Mouse (Mus musculus): ENCODE measurements around the gene Ckap5.

DNA sequence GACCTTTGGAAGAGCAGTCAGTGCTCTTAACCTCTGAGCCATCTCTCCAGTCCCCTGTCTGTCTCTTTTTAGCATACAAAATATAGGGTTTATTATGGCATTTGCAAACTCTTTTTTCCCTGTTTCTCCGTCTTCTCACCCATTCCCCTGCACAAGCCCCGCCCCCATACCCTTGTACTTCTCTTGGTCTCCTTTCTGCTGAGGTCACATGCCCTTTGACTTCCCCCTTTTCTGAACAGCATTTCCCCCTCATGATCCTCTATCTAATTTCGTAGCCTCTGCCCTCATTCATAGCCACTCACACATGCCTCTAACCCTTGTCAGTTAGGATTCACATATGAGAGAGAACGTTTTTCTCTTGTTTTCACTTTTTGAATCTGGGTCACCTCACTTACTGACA, 41.9 kb upstream of the Ckap5 start:
- TF ChIP-seq CTCF (conservative IDR thresholded peaks at IDR 0.05; ENCODE audit: low read length) = no peak
- no peak for TF ChIP-seq POU5F1 (IDR thresholded peaks at IDR 0.05; ENCODE audit: borderline replicate concordance, low read length)
- no peak for TF ChIP-seq NANOG (IDR thresholded peaks at IDR 0.05; ENCODE audit: borderline replicate concordance, low read length)

Measured in E14TG2a.4 (cell line).